Mouse (Mus musculus): ENCODE data around the gene Ddx25.

Ddx25 gene

DNA sequence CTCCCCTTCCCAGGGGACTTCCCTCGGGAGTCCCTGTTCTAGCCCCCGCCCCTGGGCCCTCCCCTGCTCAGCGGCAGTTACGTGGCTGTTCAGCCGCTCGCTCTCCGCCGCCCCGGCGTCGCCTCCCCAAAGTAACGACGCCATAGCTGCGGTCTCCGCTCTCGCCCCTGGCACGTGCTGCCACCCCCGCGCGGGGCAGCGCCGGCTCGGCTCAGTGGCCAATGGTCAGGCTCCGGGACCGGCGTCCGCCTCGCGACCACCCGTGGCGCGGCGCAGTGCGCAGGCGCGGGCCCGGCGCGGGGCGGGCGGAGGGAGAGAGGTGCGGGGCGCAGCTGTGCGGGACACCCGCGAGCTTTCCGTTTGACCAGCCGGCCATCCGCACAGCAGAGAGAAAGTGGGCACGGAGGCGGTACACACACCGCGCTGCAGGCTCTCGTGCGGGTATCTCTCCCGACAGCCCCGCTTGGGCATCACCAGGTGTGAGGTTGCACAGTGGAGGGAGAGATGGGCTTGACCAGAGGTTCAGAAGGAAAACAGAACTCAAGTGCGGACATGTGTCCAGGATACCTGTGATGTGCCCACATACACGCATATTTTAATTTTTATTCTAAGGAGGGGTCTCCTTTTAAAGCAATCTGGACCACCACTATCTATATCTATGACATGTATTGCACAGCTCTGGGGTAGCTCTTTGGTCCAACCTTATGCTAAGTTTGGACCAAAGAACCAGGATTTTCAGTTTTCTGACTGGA, at the start of gene Ddx25, which contains the start of gene Pus3:
Gene Ddx25 (minus strand): TSS at position 272 of the 752 bp plus-strand sequence.
Gene Pus3 (plus strand): TSS at position 339 of the 752 bp plus-strand sequence.
- peak; percentile 60 for DNase-seq (ENCODE audit: low spot score)

DNA sequence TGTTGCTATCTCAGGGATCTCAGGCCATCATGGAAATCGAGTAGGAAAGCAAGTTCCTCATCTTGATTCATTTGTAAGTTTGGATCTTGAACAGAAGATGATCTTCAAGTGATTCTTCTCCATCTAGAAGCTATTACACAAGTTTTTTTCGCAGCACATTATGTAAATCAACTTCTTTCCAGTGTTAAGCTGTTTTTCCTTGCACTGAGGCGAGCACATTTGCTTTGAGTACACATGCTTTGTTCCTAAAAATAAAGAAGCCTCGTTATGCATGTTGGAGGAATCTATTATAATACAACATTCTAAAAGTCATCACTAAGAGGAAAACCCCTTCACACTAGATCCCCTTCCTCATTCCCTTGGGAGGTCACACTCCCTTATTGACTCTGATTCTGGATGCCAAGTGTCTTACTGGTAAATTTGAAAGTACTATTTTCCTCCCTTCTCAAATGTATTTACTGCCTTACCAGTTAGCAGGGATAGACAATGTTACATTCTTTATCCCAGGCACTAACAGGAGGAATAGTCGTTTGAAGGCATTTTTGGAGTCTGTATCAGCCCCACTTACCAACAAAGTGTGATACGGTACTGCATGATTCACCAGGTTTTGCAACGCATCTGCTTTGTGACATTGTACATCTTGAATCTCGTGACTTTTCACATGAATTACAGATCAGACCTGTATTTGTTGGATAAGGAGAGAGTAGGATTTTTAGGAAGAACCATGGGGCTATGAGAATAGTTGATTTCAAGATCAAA, 49.5 kb upstream of the Ddx25 start:
- no peak for DNase-seq (ENCODE audit: low spot score)

DNA sequence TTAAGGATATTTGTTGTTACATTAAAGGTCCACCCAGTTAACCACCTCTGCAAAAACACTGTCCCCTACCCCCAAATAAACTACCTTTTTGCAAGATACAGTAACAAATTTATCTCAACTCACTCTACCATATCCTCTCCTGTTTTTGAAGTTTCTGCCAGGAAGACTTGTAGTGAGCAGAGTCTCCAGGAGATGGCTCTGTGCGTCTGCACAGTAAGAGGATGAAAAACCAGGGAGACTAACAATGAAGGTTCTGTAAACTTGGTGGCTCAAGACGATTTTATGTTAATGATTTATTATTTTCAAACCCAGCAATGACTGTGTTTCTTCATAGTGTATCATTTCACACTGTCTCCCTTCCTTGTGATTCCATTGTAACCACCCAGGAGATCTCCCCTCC, 34.6 kb upstream of the Ddx25 start:
- peak; percentile 58 for DNase-seq (ENCODE audit: low spot score)

DNA sequence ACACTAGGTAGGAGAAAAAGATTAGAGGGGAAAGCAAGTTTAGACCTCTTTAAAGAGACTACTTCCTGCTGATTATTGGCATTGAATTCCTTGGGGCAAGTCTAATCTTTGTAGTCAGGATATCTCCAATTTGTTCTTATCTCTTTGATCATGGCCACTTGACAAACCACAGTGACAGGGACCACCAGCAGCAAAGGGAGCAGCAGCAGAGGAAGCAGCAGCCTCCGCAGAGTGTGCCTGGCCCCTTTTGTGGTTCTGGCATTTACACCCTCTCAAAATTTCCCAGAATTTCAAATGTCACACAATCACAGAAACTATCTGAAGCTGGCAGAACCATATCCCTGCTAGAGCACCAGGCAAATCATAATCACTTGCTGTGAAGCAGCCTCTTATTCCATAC, 29.3 kb upstream of the Ddx25 start:
- no peak for DNase-seq (ENCODE audit: low spot score)

DNA sequence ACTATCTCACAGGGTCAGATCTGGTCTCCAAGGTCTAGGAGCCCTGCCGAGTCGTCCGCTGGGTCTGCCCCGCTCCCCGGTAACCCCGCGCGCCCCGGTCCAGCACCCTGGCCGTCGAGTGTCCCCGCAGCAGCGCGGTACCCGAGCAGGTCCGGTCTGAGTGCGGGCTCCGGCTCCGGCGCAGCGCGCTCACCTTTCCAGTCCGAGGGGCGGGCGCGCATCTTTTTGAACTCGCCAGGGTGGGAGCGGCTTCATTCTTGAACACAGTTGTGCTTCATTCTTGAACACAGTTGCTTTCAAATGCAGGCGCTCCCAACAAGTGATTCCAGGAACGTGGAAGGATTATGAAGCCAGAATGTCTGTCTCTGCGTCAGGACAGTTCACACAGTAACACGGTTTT, 16.1 kb upstream of the Ddx25 start:
- DNase-seq (ENCODE audit: low spot score), result peak; percentile 48

DNA sequence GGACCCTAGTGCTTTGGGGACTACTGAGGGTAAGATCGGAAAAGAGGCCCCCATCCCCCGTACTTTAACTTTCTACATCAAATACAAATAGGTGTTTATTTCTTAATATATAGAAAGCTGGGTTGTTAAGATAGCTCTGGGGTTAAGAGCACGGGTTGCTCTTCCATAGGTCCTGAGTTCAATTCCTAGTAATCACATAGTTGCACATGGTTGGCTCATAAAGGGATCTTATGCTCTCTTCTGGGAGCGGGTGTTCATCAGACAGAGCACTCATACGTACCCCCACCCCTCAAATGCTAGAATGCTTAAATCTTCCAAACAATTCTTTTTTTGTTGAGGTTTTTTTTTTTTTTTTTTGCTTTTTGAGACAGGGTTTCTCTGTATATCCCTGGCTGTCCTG, 12.3 kb upstream of the Ddx25 start:
- DNase-seq (ENCODE audit: low spot score), result no peak

DNA sequence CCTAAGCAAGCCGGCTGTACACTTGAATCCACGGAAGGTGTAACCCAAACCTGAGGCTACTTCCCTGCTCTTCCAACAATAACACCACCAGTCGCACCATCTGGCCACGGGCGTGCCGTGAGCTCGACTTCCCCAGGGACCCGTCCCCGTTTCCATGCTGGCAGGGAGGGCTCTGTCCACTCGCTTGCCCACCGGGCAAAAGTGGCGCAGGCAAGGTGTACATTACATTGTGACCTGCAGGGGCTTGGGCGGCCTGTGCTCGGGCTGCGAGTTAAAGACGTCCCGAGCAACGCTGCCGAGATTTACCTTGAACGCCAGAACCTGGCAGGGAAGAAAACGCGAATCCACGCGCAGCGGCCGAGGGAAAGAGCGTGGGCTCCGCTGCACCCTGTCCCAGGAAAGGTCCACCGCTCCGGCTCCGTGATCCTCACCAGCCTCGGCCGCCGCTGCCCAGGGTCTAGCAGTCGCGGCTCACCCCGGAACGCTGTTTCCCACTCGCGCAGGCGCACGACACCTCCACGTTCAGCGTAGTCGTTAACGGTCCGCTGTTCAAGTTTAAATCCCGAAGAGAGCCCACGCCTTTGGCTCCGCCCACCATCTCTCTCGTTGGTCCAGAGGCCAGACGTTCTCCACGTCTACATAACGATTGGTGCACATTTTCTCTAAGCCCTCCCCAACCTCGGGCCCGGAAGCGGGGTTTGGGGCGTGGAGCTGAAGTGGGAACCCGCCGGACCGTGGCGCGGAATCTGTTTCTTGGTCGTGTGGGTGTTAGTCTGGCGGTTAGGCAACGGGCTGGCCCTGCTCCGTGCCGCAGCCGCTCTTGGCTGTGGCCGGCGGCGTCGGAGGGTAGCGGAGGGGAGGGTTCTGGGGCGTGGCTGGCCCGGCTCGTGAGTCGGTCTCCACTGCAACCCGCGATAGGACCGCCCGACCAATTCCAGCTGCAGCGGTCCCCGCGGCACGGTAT, 11.5 kb upstream of the Ddx25 start, which contains the start of the genes Pate2 and Hyls1:
Gene Pate2 (plus strand): TSS at position 714 of the 964 bp plus-strand sequence.
Gene Hyls1 (minus strand): TSS at position 828 of the 964 bp plus-strand sequence.
- peak; percentile 95 for DNase-seq (ENCODE audit: low spot score)

DNA sequence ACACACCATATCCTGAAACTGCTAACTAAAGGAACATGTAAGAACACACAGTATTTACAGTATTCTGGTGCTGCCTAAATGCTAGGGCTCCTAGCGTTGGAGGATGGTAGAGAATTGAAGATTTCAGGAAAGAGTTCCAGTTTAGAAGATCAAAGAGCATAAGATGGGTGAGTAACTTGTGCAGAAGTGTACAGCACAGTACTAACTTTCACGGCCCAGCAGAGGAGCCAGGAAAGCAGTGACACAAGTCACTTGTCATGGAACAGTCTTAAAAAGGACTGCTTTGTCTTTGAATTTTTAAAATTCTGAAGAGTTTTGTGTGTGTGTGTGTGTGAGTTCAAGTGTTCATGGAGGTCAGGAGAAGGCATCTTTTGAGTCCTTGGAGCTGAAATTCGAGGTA, 9.7 kb upstream of the Ddx25 start:
- no peak for DNase-seq (ENCODE audit: low spot score)

DNA sequence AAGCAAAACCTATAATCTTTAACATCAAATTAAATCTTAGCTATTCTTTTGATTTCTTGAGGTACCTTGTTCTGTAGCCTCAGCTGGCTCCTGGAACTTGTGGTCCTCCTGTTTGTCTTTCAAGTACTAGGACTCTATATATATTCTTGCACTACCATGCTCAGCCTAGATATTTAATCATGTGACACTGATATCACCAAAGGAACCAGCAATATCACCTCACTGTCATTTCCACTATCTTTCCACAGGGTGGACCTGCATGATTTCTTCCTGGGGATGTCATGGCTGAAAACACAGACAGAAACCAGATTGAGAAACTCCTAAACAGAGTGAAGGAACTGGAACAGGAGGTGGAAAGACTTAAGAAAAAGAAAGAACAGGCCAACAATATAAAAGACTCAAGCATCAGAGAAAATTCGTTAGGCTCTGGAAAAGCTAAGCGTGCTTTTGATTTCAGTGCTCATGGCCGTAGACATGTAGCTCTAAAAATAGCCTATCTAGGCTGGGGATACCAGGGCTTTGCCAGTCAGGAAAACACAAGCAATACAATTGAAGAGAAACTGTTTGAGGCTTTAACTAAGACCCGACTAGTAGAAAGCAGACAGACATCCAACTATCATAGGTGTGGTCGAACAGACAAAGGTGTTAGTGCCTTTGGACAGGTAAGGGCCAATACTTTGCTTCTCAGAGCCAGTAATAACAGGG, 6.4 kb upstream of the Ddx25 start:
- no peak for DNase-seq (ENCODE audit: low spot score)

DNA sequence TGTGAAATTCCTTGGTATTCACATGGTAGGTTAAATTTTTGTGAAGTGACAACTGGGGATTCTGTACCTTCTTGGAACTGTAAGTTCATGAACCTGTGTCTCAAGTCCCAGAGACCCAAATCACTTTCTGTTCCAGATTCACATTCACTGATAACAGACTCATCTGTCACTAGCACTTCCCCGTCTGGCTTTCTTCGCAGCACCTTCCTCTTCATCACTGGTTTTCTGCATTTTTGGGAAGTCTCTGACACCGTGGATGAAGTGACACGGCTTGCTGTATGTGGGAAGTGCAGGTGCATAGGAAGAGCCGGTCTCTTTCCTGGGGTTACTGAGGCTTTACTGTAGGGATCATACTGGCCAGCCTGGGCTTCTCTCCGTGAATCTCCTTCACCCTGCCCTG, 3.3 kb upstream of the Ddx25 start:
- no peak for DNase-seq (ENCODE audit: low spot score)

DNA sequence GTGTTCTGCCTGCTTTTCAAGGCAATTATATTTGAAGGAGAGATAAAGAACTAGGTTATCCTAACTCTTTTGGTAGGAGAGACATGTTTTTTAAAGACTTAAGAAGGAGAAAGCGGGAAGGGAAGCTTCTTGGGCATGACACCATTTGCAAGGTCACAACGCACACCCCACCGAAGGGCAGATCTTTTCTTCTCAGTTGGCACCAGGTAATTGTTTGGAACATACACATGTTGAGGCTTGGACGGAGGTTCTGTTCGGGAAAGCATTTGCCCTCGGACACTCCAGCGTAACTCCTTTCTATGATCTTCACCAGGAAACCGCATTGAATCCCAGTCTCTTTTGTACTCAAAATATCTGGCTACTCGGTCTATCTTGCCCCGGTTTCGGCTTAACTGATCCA, 2.7 kb upstream of the Ddx25 start:
- no peak for DNase-seq (ENCODE audit: low spot score)

DNA sequence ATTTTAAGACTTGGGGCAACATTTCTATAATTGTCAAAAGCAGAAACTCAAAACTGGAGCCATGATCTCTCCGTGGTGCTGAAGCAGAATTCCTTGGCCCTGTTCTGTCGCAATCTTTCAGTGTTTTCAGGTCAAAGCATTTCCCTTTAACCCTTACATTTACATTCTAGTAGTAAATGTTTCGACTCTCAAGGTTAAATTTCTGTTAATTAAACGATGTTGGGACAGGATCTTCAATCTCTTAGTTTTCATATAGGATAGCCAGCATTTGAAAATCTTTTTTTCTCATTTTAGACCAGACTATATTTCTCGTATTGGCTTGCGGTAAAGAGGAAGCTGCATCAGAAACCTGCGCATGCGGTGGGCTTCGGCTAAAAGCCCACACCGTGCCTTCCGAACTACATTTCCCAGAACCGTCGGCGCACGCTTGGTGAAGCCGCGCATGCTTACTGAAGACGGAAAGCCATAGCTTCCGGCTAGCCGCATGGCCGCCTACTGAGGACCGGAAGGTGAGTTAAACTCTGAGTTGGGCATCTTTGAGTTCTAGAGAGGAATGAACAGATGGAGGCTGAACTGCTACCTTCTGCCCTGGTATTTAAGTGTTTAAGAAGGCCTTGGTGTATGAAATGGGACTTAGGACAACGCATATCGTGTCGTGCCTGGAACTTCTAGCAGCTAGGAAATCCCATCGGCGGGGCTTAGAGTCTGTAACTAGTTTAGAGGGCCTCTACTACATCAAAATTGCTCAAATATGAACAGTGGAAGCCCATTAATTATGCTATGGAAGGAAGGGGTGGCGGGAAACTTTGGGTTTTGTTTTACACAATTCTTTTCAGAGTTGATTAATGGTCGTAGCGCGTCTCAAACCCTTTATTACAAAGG, 922 bp upstream of the Ddx25 start:
- DNase-seq (ENCODE audit: low spot score), result peak; percentile 76

DNA sequence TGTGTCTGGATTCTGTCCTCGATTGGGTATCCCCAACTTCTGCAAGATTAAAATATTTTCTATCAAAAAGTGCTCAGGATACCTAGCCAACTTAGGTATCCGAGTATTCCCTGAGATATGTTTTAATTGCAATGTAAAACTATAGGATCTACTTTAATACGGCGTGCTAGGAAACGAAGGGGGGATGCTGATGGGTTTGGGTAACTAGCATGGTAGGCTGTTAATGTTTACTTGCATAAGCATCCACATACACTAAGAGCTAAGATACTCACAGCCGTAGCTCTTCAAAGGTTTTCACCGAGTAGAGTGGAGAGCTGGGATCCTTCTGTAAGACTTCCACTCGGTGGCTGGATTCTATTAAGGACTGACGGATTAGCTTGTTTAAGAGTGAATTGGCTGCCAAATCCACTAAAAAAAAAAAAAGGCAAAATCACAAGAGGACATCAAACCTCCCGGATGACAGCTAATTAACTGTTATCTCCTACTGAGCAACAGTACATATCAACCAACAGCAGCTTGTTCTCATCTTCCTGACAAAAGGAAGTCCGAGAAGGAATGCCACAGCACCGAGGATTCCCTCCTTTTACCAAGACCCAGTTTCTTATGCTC, 1.7 kb downstream of the Ddx25 start:
- DNase-seq (ENCODE audit: low spot score), result no peak

DNA sequence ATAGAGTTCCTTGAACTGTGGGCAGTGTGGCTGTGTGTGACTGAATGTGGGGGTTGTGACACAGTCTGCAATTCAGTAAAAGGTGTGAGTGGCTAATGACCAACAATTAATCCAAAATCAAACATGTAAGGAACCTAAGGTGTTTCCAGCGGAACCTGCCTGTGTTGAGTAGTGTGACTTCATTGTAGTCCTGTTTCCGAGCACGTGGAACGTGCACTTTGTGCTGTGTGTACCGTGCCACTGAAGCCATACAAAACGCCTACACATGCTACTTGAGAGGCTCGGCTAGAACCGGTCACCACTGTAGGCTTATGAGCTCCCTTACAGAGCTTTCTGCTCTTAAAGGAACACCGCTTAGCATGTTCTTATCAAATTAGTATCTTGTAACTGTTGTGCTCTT, 9.9 kb downstream of the Ddx25 start:
- DNase-seq (ENCODE audit: low spot score), result no peak

DNA sequence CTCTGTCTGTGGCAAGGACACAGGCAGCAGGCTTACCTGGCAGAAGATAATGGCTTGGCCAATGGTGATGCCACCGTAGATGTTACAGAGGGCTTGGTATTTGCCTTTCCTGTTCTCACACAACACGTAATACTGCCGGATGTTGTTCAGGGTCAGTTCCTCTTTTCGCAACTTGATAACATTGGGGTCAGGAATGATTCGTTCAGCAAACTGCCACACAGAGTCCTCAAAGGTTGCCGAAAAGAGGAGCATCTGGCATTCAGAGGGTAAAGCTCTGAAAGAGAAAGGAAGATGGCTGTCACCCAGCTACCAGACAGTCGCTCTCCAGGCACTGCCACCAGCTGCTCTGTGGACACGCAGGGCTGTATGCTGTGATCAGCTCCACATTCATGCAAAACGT, 11.6 kb downstream of the Ddx25 start:
- DNase-seq (ENCODE audit: low spot score), result no peak

DNA sequence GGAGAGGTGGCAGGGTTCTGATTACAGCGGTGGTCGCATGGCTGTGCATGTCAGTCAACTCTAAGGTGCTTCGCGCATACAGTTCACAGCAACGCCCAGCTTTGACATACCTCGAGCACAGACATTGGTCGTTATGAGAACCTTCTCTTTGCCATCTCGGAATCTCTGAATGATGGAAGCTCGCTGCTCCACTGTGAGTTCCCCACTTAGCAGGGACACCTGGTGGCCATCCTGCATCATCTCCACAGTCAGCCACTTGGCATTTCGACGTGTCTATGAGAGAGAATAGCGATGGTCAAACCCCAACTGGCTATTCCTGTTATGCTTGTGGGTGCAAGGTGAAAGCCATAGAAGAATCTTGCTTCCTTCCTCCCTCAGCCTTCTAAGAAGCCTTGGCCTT, 12.6 kb downstream of the Ddx25 start:
- no peak for DNase-seq (ENCODE audit: low spot score)

DNA sequence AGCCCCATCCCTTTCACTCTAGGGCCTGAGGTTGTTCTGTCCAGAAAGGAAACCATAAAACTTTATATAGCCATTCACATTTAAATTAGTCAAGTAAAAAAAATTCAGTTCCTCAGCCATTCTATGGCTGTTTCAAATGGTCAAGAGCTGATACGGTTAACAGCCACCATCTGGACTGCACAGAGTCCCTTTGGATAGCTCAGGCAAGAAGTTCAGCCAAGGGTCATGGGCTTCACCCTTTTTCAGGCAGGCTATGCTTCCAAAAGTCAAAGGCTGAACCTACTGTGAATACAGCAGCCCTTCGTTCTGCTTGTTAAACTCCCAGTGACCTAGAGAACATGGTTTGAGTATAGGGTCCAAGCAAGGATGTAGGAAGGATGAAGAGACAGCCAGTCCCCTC, 13.7 kb downstream of the Ddx25 start:
- DNase-seq (ENCODE audit: low spot score), result no peak

DNA sequence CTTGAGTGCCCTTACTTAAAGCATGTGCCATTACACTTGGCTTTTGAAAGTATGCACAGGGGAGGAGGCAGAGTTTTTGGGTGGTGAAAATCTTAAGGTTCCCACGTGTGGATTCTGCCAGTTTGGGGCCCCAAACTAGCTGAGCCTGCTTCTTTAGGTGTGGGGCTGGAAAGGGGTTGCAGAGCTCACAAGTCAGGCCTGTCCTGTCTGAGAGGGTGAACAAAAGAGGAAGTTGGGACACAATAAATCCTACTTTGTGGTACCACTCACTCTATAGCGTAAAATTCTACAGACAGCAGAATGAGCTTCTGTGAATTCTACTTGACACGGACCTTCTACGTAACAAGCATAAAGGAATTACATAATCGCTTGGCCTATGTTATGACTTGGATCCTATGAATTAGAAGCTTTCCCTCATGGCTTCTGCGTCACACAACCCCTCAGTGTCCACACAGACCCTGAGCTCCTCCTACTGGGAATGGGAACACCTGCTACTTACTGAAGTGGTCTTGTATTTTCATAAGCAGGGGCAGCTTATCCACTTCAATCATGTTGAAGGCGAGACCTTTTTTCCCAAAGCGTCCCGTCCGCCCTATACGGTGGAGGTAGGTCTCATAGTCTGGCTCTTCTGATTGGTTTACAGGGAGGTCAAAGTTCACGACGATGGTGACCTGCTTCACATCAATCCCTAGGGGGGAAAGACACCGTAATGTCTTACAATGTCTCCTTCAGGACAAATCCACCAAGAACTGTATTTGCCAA, 15.0 kb downstream of the Ddx25 start:
- no peak for DNase-seq (ENCODE audit: low spot score)

DNA sequence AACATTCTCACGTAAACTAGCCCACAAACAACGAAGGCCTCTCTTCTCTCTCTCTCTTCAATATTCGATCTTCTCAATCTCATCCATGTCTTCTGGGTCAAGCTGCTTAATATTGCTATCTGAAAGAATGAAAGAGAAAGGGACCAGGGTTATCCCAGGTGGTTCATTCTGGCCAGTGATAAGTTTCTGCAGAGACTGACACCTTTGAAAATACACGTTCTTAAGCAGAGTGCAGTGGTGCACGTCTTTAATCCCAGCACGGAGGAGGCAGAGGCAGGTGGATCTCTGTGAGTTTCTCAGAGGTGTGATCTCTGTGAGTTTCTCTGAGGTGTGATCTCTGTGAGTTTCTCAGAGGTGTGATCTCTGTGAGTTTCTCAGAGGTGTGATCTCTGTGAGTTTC, 16.4 kb downstream of the Ddx25 start:
- peak; percentile 7 for DNase-seq (ENCODE audit: low spot score)

All from testis, postnatal 10 days (tissue).